Mouse (Mus musculus) lung, postnatal 0 days (tissue): ENCODE measurements around the gene Nsun2.

ENCODE experiments used
- CTCF ChIP-seq: IDR thresholded peaks from 2 replicates; pipeline ENCODE4 v1.5.1; 2016; ENCODE audit warnings: antibody characterized with exemption, mild to moderate bottlenecking
- EP300 ChIP-seq: IDR thresholded peaks from 2 replicates; pipeline ENCODE4 v1.6.1; 2016; ENCODE audit warnings: antibody characterized with exemption, mild to moderate bottlenecking, control low read depth

- no peak for TF ChIP-seq CTCF
- no peak for TF ChIP-seq EP300
These were observed 25.9 kb upstream of the Nsun2 start for GRCm38 (mm10) chr13:69507666-69508065.
